Mouse (Mus musculus): ENCODE data around the gene Heatr6. TPM values are rescaled to one million over a fixed set of nuclear protein-coding genes. Genes with fewer than 3 reads are reported as not detected.

Heatr6 gene
- polyA plus RNA-seq (2012; rRNA removed): 10.3 and 27.4 TPM in 2 replicates

GRCm38 (mm10) chr11:83753581-83754181, at the start of gene Heatr6:
Gene Heatr6 (plus strand): TSS chr11:83753696.
- TF ChIP-seq POLR2A (IDR thresholded peaks at IDR 0.05; ENCODE audit: low read depth, low read length): no peak; the same call in none of the 2 replicates
- no peak for TF ChIP-seq CTCF (IDR thresholded peaks at IDR 0.05; ENCODE audit: extremely low read depth, insufficient read length, insufficient replicate concordance, low read depth, low read length)
- peak within 1 kb of the TSS; percentile 50 for H3K27ac ChIP-seq (ENCODE audit: insufficient read depth, low read depth, low read length)

GRCm38 (mm10) chr11:83703705-83704104, 49.8 kb upstream of the Heatr6 start, which contains the start of gene Wfdc17:
Gene Wfdc17 (plus strand): TSS chr11:83703991.
- Histone ChIP-seq H3K4me1 (ENCODE audit: control insufficient read depth, insufficient read depth, insufficient read length, low read length) (no peaks in the 10 kb centered on the region), H3K27me3 (ENCODE audit: control insufficient read depth, insufficient read depth, low read length) (no peaks in the 10 kb centered on the region), H3K27ac (ENCODE audit: insufficient read depth, low read depth, low read length) (no peak within 1 kb of the TSS), H3K4me3 (ENCODE audit: low read depth, low read length) (no peak within 1 kb of the TSS), H3K36me3 (ENCODE audit: control insufficient read depth, insufficient read depth, low read length) (no peaks in the 10 kb centered on the region)
- TF ChIP-seq CTCF (IDR thresholded peaks at IDR 0.05; ENCODE audit: extremely low read depth, insufficient read length, insufficient replicate concordance, low read depth, low read length) (no peak), POLR2A (IDR thresholded peaks at IDR 0.05; ENCODE audit: low read depth, low read length) (no peak)
- WGBS: 0% methylated on average over 1 of the region's 1 CpGs

More at GRCm38 (mm10) chr11:83753581-83754181, at the start of gene Heatr6:
- no peaks in the 10 kb centered on the region for H3K27me3 ChIP-seq (ENCODE audit: control insufficient read depth, insufficient read depth, low read length)
- H3K4me3 ChIP-seq (ENCODE audit: low read depth, low read length): peak within 1 kb of the TSS; percentile 94
- peaks cover 7% of the 10 kb centered on the region for H3K4me1 ChIP-seq (ENCODE audit: control insufficient read depth, insufficient read depth, insufficient read length, low read length)
- WGBS: under 1% methylated on average over 47 of the region's 47 CpGs
- H3K36me3 ChIP-seq (ENCODE audit: control insufficient read depth, insufficient read depth, low read length): peaks cover 24% of the 10 kb centered on the region

GRCm38 (mm10) chr11:83708715-83709114, 44.8 kb upstream of the Heatr6 start, which contains the start of gene Wfdc18:
Gene Wfdc18 (plus strand): TSS chr11:83709015.
- WGBS: 40% methylated on average over 4 of the region's 4 CpGs
- no peak for TF ChIP-seq CTCF (IDR thresholded peaks at IDR 0.05; ENCODE audit: extremely low read depth, insufficient read length, insufficient replicate concordance, low read depth, low read length)
- TF ChIP-seq POLR2A (IDR thresholded peaks at IDR 0.05; ENCODE audit: low read depth, low read length): no peak
- Histone ChIP-seq H3K27me3 (ENCODE audit: control insufficient read depth, insufficient read depth, low read length) (no peaks in the 10 kb centered on the region), H3K36me3 (ENCODE audit: control insufficient read depth, insufficient read depth, low read length) (no peaks in the 10 kb centered on the region), H3K27ac (ENCODE audit: insufficient read depth, low read depth, low read length) (no peak within 1 kb of the TSS), H3K4me3 (ENCODE audit: low read depth, low read length) (no peak within 1 kb of the TSS), H3K4me1 (ENCODE audit: control insufficient read depth, insufficient read depth, insufficient read length, low read length) (no peaks in the 10 kb centered on the region)

GRCm38 (mm10) chr11:83709683-83710082, 43.8 kb upstream of the Heatr6 start:
- H3K27ac ChIP-seq (ENCODE audit: insufficient read depth, low read depth, low read length): no peak overlapping the region
- WGBS: 90% methylated on average over 5 of the region's 5 CpGs
- H3K36me3 ChIP-seq (ENCODE audit: control insufficient read depth, insufficient read depth, low read length): no peaks in the 10 kb centered on the region
- TF ChIP-seq POLR2A (IDR thresholded peaks at IDR 0.05; ENCODE audit: low read depth, low read length): no peak
- no peak for TF ChIP-seq CTCF (IDR thresholded peaks at IDR 0.05; ENCODE audit: extremely low read depth, insufficient read length, insufficient replicate concordance, low read depth, low read length)
- H3K4me1 ChIP-seq (ENCODE audit: control insufficient read depth, insufficient read depth, insufficient read length, low read length): no peaks in the 10 kb centered on the region
- H3K4me3 ChIP-seq (ENCODE audit: low read depth, low read length): no peak overlapping the region
- no peaks in the 10 kb centered on the region for H3K27me3 ChIP-seq (ENCODE audit: control insufficient read depth, insufficient read depth, low read length)

GRCm38 (mm10) chr11:83712671-83713070, 40.8 kb upstream of the Heatr6 start:
- no peaks in the 10 kb centered on the region for H3K36me3 ChIP-seq (ENCODE audit: control insufficient read depth, insufficient read depth, low read length)
- no peaks in the 10 kb centered on the region for H3K27me3 ChIP-seq (ENCODE audit: control insufficient read depth, insufficient read depth, low read length)
- no peak overlapping the region for H3K27ac ChIP-seq (ENCODE audit: insufficient read depth, low read depth, low read length)
- no peak overlapping the region for H3K4me3 ChIP-seq (ENCODE audit: low read depth, low read length)
- H3K4me1 ChIP-seq (ENCODE audit: control insufficient read depth, insufficient read depth, insufficient read length, low read length): no peaks in the 10 kb centered on the region
- TF ChIP-seq POLR2A (IDR thresholded peaks at IDR 0.05; ENCODE audit: low read depth, low read length) (no peak), CTCF (IDR thresholded peaks at IDR 0.05; ENCODE audit: extremely low read depth, insufficient read length, insufficient replicate concordance, low read depth, low read length) (no peak)
- WGBS: 23% methylated on average over 1 of the region's 1 CpGs

GRCm38 (mm10) chr11:83713925-83714324, 39.6 kb upstream of the Heatr6 start:
- Histone ChIP-seq H3K4me3 (ENCODE audit: low read depth, low read length) (no peak overlapping the region), H3K27ac (ENCODE audit: insufficient read depth, low read depth, low read length) (no peak overlapping the region), H3K36me3 (ENCODE audit: control insufficient read depth, insufficient read depth, low read length) (no peaks in the 10 kb centered on the region), H3K27me3 (ENCODE audit: control insufficient read depth, insufficient read depth, low read length) (no peaks in the 10 kb centered on the region), H3K4me1 (ENCODE audit: control insufficient read depth, insufficient read depth, insufficient read length, low read length) (no peaks in the 10 kb centered on the region)
- WGBS: 66% methylated on average over 2 of the region's 2 CpGs
- TF ChIP-seq CTCF (IDR thresholded peaks at IDR 0.05; ENCODE audit: extremely low read depth, insufficient read length, insufficient replicate concordance, low read depth, low read length): no peak
- no peak for TF ChIP-seq POLR2A (IDR thresholded peaks at IDR 0.05; ENCODE audit: low read depth, low read length)

- Histone ChIP-seq H3K4me3 (ENCODE audit: low read depth, low read length) (no peak overlapping the region), H3K4me1 (ENCODE audit: control insufficient read depth, insufficient read depth, insufficient read length, low read length) (no peaks in the 10 kb centered on the region), H3K27me3 (ENCODE audit: control insufficient read depth, insufficient read depth, low read length) (no peaks in the 10 kb centered on the region), H3K27ac (ENCODE audit: insufficient read depth, low read depth, low read length) (no peak overlapping the region), H3K36me3 (ENCODE audit: control insufficient read depth, insufficient read depth, low read length) (no peaks in the 10 kb centered on the region)
- 52% methylated on average over 6 of the region's 6 CpGs for WGBS
- TF ChIP-seq POLR2A (IDR thresholded peaks at IDR 0.05; ENCODE audit: low read depth, low read length) (no peak), CTCF (IDR thresholded peaks at IDR 0.05; ENCODE audit: extremely low read depth, insufficient read length, insufficient replicate concordance, low read depth, low read length) (no peak)
Observed at GRCm38 (mm10) chr11:83717042-83717665, 36.3 kb upstream of the Heatr6 start.

Data from small intestine, adult 2 months (tissue).